Mouse (Mus musculus) liver, embryonic 14.5 days (tissue): Measurements from ENCODE around the gene Cdh18.

Experiments used
- CTCF ChIP-seq: IDR thresholded peaks from 2 replicates; pipeline ENCODE4 v1.5.1; 2016; ENCODE audit warnings: antibody characterized with exemption, low read depth, control low read depth
- EP300 ChIP-seq: IDR thresholded peaks from 2 replicates; pipeline ENCODE4 v1.6.1; 2016; ENCODE audit warnings: antibody characterized with exemption, low read depth

DNA sequence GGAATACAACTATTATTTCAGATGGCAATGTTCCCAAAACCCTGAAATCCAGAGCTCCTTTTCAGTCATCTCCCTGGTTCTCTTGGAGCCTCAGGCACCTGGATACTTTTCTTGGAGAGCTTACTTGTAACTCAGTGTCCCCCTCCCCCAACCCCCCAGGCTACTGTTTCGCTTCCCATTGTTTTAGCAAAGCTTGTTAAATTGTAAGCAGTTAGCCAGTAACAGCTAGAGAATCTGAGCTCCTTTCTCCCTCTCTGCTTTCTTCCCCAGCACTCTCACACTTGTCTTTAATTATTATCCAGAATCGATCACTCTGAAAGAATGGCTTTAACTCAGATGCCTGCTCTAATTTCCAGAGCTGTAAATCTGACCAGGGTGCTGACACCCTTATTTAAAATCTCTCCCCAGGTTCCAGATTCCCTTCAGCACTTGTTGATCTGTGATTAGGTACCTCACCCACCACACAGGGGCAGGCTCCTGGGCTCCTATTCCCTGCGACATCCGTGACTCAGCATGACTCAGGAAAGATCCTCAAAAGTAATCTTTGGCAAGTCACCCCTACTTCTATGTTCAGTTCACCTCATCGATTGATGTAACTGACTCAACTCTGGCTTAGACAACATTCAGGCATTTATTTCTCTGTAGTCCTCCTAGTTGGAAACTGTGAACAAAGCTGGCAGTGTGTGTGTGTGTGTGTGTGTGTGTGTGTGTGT, 556.0 kb downstream of the Cdh18 start:
- TF ChIP-seq CTCF, result no peak
- TF ChIP-seq EP300, result no peak
